Mouse (Mus musculus): ENCODE measurements around the gene Smc6. TPM values are rescaled to one million over a fixed set of nuclear protein-coding genes. Genes with fewer than 3 reads are reported as not detected.

The Smc6 gene
- polyA plus RNA-seq (2016; fragmentation: Nextera tagmentation; extraction: Ambion mirVana): 116 and 127 TPM in 2 replicates

DNA sequence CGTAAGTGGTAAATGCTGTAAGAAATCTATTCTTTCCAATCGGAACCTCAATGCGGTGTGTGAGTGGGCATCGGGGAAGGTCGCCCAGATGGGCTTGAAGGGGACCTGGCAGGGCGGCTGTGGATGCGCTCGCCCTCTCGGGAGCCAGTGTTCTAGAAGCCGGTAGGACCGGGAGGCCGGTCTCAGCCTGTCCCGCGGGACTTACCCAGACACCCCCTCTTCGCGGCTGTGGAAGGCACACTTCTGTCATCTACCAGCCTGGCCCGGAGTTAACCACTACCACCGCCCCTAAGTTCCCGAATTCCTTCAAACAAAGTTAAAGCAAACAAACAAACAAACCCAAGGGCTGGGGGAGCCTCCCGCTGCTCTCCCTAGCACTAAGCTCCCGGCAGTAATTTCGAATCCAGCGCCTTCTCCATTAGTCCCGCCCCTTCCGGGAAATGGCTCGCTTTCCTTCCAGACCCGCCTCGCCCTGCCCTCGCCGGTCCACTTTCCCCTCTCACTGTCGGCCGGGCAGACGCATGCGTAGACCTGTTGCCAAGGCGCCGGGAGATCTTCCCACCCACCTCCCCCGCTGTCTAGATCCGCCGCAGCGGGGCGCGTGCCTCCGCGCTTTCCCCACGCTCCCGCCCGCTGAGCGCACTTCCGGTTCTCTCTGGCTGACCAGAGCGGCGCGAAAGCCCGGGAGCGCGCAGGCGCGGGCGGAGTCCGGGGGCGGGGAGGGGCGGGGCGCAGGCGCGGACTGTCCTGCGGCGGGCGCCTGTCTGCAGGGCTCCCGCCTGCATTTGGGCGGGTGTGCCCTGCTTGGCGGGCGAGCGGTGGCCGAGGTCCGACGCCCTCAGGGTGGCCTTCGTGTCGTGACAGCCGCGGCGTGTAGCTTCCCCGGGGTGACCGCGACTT, at the start of gene Smc6, which contains the start of gene Gen1:
Gene Smc6, plus strand, starts transcription at position 505 of the 900 bp plus-strand sequence.
Gene Gen1, minus strand, starts transcription at position 420 of the 900 bp plus-strand sequence.
- no peaks in the 10 kb centered on the region for H3K36me3 ChIP-seq
- peaks cover 22% of the 10 kb centered on the region for H3K4me1 ChIP-seq
- H3K4me2 ChIP-seq (replicated peaks): peak within 1 kb of the TSS; percentile 88
- no peaks in the 10 kb centered on the region for H3K9me3 ChIP-seq
- no peaks in the 10 kb centered on the region for H3K27me3 ChIP-seq (replicated peaks)
- peak within 1 kb of the TSS; percentile 85 for H3K9ac ChIP-seq
- WGBS: under 1% methylated on average over 79 of the region's 83 CpGs
- ATAC-seq (ENCODE audit: low FRiP score, low read depth): peak; percentile 99
- H3K4me3 ChIP-seq: peak within 1 kb of the TSS; percentile 89
- H3K27ac ChIP-seq: peak within 1 kb of the TSS; percentile 67

DNA sequence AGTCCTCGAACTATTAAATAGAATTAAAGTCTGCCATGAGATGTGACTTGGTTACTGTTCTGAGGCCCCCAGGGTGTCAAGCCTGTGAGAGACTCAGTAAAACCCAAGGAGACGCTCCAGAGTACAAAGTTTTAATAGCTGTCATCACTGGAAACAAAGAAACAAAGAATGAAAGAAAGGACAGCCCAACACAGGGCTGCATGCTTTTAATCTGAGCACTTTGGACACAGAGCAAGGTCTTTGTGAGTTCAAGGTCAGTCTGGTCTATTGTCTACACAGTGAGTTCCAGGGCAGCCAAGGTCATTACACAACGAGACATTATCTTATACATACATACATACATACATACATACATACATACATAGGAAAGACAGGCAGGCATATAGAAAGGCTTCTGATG, 49.2 kb upstream of the Smc6 start:
- Histone ChIP-seq H3K36me3 (no peaks in the 10 kb centered on the region), H3K27ac (no peak overlapping the region), H3K9me3 (no peaks in the 10 kb centered on the region), H3K4me3 (no peak overlapping the region), H3K4me2 (replicated peaks) (no peak overlapping the region), H3K4me1 (peaks cover 2% of the 10 kb centered on the region; the same call in 1 of the 2 replicates), H3K9ac (no peak overlapping the region), H3K27me3 (replicated peaks) (no peaks in the 10 kb centered on the region)
- 60% methylated on average over 3 of the region's 3 CpGs for WGBS
- ATAC-seq (ENCODE audit: low FRiP score, low read depth): no peak

DNA sequence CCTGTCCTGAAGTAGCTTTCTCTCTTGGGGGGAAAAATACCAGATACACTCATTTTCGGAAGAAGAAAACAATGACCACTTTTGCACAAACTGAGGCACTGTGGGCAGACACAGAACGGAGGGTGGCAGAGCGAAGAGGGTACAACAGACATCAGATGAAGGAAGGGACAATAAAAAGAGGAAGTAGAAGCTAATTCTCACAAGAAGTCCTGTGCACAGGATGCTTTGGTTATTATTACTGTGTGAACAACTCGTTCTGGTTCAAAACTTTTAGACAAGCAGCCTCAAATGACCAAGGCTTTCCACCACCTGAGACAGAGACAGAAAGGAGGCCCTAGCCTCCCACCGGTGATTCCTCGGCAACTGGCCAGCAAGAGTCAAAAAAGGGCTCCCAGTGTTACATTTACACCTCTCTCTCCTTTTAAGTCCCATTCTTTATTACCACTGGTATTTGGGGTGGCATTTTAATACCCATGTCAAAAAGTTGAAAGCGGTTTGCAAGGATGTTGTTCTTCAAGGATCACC, 47.9 kb upstream of the Smc6 start:
- no peaks in the 10 kb centered on the region for H3K36me3 ChIP-seq
- H3K27ac ChIP-seq: no peak overlapping the region
- ATAC-seq (ENCODE audit: low FRiP score, low read depth): no peak
- no peak overlapping the region for H3K9ac ChIP-seq
- no peak overlapping the region for H3K4me3 ChIP-seq
- H3K27me3 ChIP-seq (replicated peaks): no peaks in the 10 kb centered on the region
- H3K4me2 ChIP-seq (replicated peaks): no peak overlapping the region
- WGBS: 61% methylated on average over 7 of the region's 7 CpGs
- H3K4me1 ChIP-seq: peaks cover 8% of the 10 kb centered on the region; the same call in 1 of the 2 replicates
- H3K9me3 ChIP-seq: no peaks in the 10 kb centered on the region

DNA sequence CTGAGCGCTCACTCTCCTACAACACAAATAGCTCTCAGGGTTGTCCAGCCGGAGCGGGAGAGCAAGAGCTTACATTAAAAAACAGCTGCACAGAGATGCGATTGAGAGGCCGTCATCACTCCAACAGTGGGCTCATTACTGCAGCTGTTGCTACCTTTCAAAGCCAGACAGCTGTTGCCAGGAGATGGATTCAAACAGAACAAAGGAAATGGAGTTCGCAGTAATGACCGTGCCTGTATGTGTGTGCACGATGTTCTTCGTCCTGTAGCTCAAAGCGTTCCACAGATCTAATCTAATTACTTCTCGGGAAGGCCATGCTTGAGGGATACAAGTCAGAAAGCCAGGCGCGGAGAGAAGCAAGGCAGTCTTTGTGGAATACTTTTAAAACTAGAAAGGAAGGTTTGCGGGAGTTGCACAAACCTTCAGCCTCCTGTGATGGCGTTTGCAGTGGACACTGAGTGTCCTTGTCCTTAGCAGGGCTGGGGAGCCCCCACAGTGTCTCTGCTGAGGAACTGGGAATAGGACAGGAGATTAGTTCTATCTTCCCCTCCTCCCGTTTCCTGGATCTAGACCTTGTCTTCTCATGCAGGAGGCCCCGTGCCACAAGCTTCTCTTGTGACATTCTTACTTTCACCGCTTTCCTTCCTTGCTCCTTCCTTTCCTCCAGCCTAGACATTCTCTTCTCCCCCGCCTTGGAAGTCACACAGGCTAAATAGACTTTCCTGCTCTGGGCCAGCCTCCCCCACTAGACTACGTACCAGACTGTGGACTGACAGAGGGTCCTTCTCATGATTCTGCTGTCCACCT, 44.0 kb upstream of the Smc6 start:
- no peak overlapping the region for H3K27ac ChIP-seq
- H3K4me2 ChIP-seq (replicated peaks): no peak overlapping the region
- H3K9me3 ChIP-seq: no peaks in the 10 kb centered on the region
- H3K36me3 ChIP-seq: no peaks in the 10 kb centered on the region
- no peak overlapping the region for H3K4me3 ChIP-seq
- peaks cover 8% of the 10 kb centered on the region; the same call in 1 of the 2 replicates for H3K4me1 ChIP-seq
- WGBS: 55% methylated on average over 20 of the region's 20 CpGs
- ATAC-seq (ENCODE audit: low FRiP score, low read depth): no peak
- H3K9ac ChIP-seq: no peak overlapping the region
- H3K27me3 ChIP-seq (replicated peaks): no peaks in the 10 kb centered on the region

DNA sequence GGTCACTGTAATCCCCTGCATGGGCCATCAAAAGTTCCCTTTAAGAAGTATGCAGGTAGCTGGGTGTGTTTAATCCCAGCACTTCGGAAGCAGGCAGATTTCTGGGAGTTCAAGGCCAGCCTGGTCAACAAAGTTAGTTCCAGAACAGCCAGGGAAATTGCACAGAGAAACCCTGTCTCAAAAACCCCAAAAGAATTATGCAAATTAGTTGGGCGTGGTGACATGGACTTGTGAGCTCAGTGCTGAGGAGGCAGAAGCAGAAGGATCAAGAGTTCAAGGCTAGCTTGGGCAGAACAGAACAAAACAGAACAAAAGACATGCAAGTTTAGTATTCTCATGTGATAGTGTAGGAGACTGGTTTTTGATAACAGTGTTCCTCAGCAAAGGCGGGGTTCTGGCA, 43.1 kb upstream of the Smc6 start:
- ATAC-seq (ENCODE audit: low FRiP score, low read depth): no peak
- H3K4me2 ChIP-seq (replicated peaks): no peak overlapping the region
- H3K9ac ChIP-seq: no peak overlapping the region
- no peak overlapping the region for H3K27ac ChIP-seq
- H3K27me3 ChIP-seq (replicated peaks): no peaks in the 10 kb centered on the region
- H3K4me3 ChIP-seq: no peak overlapping the region
- peaks cover 8% of the 10 kb centered on the region; the same call in 1 of the 2 replicates for H3K4me1 ChIP-seq
- H3K36me3 ChIP-seq: no peaks in the 10 kb centered on the region
- H3K9me3 ChIP-seq: no peaks in the 10 kb centered on the region
- 75% methylated on average over 3 of the region's 3 CpGs for WGBS

DNA sequence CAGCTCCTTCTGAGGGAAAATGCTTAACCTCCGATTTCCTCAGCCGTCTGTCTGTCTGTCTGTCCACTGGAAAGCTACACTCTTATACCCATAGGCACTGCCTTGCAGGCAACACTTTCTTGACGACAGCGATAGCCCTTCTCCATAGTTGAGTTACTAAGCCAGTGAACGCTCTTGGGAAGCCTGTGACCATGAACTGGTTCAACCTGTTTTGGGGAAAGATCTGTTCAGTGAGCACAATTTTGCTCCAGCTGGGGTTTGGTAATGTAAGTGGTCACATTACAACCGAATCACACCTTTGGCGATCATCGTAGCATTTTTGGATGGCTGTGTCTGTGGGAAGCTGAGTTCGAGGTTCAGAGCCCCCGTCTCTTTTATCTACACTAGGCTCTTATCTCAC, 42.6 kb upstream of the Smc6 start:
- H3K27ac ChIP-seq: no peak overlapping the region
- H3K4me1 ChIP-seq: peaks cover 8% of the 10 kb centered on the region; the same call in 1 of the 2 replicates
- WGBS: 93% methylated on average over 10 of the region's 10 CpGs
- H3K27me3 ChIP-seq (replicated peaks): no peaks in the 10 kb centered on the region
- no peak for ATAC-seq (ENCODE audit: low FRiP score, low read depth)
- H3K9ac ChIP-seq: no peak overlapping the region
- H3K9me3 ChIP-seq: no peaks in the 10 kb centered on the region
- no peak overlapping the region for H3K4me3 ChIP-seq
- no peak overlapping the region for H3K4me2 ChIP-seq (replicated peaks)
- no peaks in the 10 kb centered on the region for H3K36me3 ChIP-seq

DNA sequence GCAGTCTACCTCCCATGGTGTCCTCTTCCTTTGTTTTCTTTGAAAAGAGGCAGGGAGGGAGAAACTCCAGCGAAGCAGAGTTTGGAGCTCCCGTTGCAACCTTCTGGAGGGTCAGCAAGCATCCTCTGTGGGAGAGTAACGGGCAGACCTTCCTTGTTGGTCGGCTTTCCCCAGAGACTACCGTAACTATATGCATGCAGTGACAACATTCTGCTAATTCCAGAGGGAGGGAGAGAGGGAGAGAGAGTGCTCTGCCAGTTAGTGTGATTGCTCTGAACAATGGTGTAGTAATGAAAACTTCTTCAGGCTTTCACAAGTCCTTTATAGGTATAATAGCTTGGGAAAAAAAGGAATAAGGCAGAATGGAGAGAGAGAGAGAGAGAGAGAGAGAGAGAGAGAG, 41.0 kb upstream of the Smc6 start:
- Histone ChIP-seq H3K27me3 (replicated peaks) (no peaks in the 10 kb centered on the region), H3K36me3 (no peaks in the 10 kb centered on the region), H3K4me3 (no peak overlapping the region), H3K4me1 (peaks cover 8% of the 10 kb centered on the region; the same call in 1 of the 2 replicates), H3K27ac (no peak overlapping the region), H3K4me2 (replicated peaks) (no peak overlapping the region), H3K9me3 (no peaks in the 10 kb centered on the region), H3K9ac (no peak overlapping the region)
- ATAC-seq (ENCODE audit: low FRiP score, low read depth): no peak
- 4% methylated on average over 5 of the region's 5 CpGs for WGBS

DNA sequence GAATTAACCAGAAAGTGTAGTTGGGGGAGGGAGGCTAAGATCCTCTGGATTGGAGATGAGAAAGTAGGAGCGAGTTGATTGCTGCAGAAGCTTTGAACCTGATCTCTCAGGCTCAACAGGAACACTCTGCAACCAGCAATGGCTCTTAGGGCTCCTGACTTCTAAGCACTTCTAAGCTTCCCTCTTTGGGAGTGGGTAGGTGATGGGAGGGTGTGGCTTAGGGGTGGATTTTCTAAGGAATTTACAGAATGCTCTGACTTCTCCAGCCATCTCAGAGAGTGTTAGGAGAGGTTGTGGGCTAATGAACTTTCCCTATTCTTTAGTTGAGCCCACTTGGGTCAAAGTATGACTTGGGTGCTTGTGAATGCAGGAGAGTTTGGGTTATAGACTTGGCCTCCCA, 39.6 kb upstream of the Smc6 start:
- Histone ChIP-seq H3K27ac (no peak overlapping the region), H3K4me2 (replicated peaks) (no peak overlapping the region), H3K36me3 (no peaks in the 10 kb centered on the region), H3K4me3 (no peak overlapping the region), H3K4me1 (peaks cover 8% of the 10 kb centered on the region; the same call in 1 of the 2 replicates), H3K27me3 (replicated peaks) (no peaks in the 10 kb centered on the region), H3K9ac (no peak overlapping the region), H3K9me3 (no peaks in the 10 kb centered on the region)
- ATAC-seq (ENCODE audit: low FRiP score, low read depth): no peak
- 48% methylated on average over 1 of the region's 1 CpGs for WGBS

DNA sequence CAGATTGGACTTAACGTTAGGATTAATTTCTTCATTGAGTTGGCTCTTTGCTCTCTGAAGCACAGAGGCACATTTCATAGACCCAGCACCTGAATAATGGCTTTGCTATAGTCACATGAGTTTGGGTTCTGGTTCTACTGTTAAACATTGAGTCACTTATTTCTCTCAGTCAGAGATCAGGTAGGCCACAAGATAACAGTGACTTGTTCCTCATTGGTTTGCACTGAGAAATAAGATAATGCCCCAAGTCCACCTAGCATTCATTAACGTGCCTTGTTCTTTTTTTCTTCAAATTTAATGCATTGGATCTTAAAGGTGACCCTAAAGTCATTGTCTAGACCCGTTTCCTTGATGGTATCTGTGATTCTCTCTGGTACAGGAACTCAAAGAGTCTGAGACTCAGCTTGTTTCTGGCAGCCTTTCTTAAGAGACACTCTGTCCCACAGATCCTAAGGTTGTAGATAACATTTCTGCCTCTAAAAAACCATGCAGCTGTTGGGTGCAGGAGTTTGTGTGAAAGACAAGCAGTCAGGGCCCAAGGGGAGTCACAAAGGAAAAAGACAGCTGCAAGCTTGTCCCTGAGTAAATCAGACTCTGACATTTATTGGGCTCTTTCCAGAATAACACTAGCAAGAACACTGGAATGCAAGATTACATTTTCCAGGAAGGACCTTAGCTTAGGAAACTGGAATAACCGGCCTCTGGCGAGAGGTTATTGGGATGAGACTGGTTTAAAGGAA, 39.0 kb upstream of the Smc6 start:
- no peak for ATAC-seq (ENCODE audit: low FRiP score, low read depth)
- H3K9ac ChIP-seq: no peak overlapping the region
- no peaks in the 10 kb centered on the region for H3K9me3 ChIP-seq
- no peak overlapping the region for H3K4me3 ChIP-seq
- no peak overlapping the region for H3K27ac ChIP-seq
- H3K27me3 ChIP-seq (replicated peaks): no peaks in the 10 kb centered on the region
- 74% methylated on average over 5 of the region's 5 CpGs for WGBS
- no peak overlapping the region for H3K4me2 ChIP-seq (replicated peaks)
- H3K4me1 ChIP-seq: peaks cover 4% of the 10 kb centered on the region; the same call in 1 of the 2 replicates
- no peaks in the 10 kb centered on the region for H3K36me3 ChIP-seq

DNA sequence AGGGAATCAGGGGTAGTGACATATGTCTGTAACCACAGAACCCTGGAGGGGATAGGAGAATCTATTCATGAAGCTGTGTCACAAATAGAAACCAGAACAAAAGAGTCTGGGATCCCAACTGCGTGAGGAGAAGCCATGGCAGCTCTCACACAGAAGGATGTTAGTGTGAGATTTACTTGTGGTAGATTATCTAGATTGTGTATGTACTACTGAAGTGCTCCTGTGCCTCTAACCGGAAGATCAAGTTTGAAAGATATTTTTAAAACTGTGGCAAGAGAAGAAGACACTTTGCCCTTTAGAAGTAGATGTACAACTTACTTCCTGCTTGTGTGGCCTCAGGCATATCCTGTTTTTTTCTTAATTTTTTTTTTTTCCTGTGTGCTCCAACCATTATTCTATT, 35.4 kb upstream of the Smc6 start:
- WGBS: 81% methylated on average over 2 of the region's 2 CpGs
- ATAC-seq (ENCODE audit: low FRiP score, low read depth): no peak
- no peaks in the 10 kb centered on the region for H3K36me3 ChIP-seq
- no peak overlapping the region for H3K9ac ChIP-seq
- H3K27ac ChIP-seq: no peak overlapping the region
- H3K4me3 ChIP-seq: no peak overlapping the region
- H3K4me1 ChIP-seq: no peaks in the 10 kb centered on the region
- H3K4me2 ChIP-seq (replicated peaks): no peak overlapping the region
- H3K27me3 ChIP-seq (replicated peaks): no peaks in the 10 kb centered on the region
- H3K9me3 ChIP-seq: no peaks in the 10 kb centered on the region

DNA sequence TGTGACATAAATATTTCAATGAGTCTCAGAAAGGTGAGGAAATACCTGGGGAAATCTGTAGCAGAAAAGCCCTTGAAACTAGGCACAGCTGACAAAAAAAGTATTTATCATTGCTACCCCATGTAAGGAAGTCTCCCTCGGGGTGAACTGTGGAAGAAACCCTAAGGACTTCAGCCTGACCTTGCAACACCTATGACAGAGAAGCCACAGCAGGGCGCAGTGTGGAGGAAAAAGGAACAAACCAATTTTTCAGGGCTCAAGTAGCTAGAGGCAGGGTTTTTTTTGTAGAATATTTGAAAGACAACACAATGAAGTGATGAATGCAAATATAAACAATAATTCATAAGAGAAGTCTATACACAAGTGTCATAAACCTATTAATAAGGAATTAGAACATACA, 29.7 kb upstream of the Smc6 start:
- no peaks in the 10 kb centered on the region for H3K36me3 ChIP-seq
- no peaks in the 10 kb centered on the region for H3K9me3 ChIP-seq
- no peaks in the 10 kb centered on the region for H3K4me1 ChIP-seq
- no peak overlapping the region for H3K27ac ChIP-seq
- WGBS: 77% methylated on average over 2 of the region's 2 CpGs
- no peak for ATAC-seq (ENCODE audit: low FRiP score, low read depth)
- no peak overlapping the region for H3K4me2 ChIP-seq (replicated peaks)
- H3K27me3 ChIP-seq (replicated peaks): no peaks in the 10 kb centered on the region
- H3K4me3 ChIP-seq: no peak overlapping the region
- H3K9ac ChIP-seq: no peak overlapping the region
